Mouse (Mus musculus) small intestine, adult 10 weeks (tissue): ENCODE measurements around the gene St3gal4. TPM values are rescaled to one million over a fixed set of nuclear protein-coding genes. Genes with fewer than 3 reads are reported as not detected.

Source experiments
- polyA plus RNA-seq: library from polyadenylated mRNA; stranded (reverse); fragments of 350-450 nt; fragmentation: Illumina TruSeq; extraction: RNeasy Lipid Tissue Mini Kit (QIAGEN cat#74804); gene quantifications from one replicate; pipeline ENCODE4 v1.2.3, GENCODE M21; 2014; ENCODE audit warnings: low replicate concordance

Gene St3gal4
- 1,339 TPM for polyA plus RNA-seq

DNA sequence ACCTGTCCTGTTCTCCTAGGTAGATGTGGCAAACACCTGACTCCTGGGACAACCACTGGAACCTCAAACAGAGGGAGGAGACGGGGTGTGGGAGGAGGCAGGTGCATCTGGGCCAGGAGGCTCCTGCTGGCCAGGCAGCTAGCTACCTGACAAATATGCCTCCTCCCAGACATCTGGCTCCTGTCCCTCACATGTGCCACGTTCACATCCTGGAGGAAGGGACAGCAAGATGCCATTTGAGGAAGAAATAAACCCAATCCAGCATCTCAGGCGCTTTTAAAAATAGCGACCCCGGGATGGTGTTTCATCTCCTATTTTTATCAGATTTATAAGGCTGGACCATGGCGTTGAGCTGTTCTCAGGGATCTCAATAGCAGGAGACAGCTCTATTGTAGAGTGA lies at the start of gene St3gal4:
St3gal4 (minus strand) TSS at position 101 of the 400 bp plus-strand sequence.

Other genes starting within 250 kb of the St3gal4 start
- 4.5 TPM for gene Dcps, start 56.8 kb upstream of the St3gal4 start, polyA plus RNA-seq
- 141 TPM for gene Srpr, start 80.9 kb upstream of the St3gal4 start, polyA plus RNA-seq
- 9.1 TPM for gene Tirap, start 81.0 kb upstream of the St3gal4 start, polyA plus RNA-seq
- gene Foxred1, start 91.8 kb upstream of the St3gal4 start, polyA plus RNA-seq = 15.3 TPM
- gene Fam118b, start 148.5 kb upstream of the St3gal4 start, polyA plus RNA-seq = 24.2 TPM
- 1.7 TPM for gene Rpusd4, start 148.6 kb upstream of the St3gal4 start, polyA plus RNA-seq